Mouse (Mus musculus) olfactory bulb, adult 2 months (tissue): Measurements from ENCODE around the gene Brdt.

Experiments
- CTCF ChIP-seq: fragments of 200-500 bp; IDR thresholded peaks from 2 replicates; pipeline ENCODE4 v1.5.1; 2012; ENCODE audit warnings: low read depth, mild to moderate bottlenecking, low read length, moderate library complexity; ENCODE audit not compliant: insufficient read depth
- POLR2A ChIP-seq: fragments of 200-500 bp; IDR thresholded peaks from 2 replicates; pipeline ENCODE4 v1.6.1; 2012; ENCODE audit warnings: mild to moderate bottlenecking, low read depth, low read length, moderate library complexity; ENCODE audit not compliant: insufficient read depth

- TF ChIP-seq CTCF: no peak
- TF ChIP-seq POLR2A: no peak
Measured at GRCm38 (mm10) chr5:107387788-107388187, 56.8 kb downstream of the Brdt start.
